Mouse (Mus musculus): Measurements from ENCODE around the gene Ttc13.
A peak's percentile ranks its signal among the peaks of the same experiment; 100 is the strongest.

The Ttc13 gene

GRCm38 (mm10) chr8:124721862-124722515 is at the start of gene Ttc13, which contains the start of gene Arv1:
TSS of gene Ttc13 (minus strand) at chr8:124721983.
TSS of gene Arv1 (plus strand) at chr8:124722139.
- DNase-seq, result peak; percentile 97

GRCm38 (mm10) chr8:124763061-124763460 is 41.3 kb upstream of the Ttc13 start:
- DNase-seq, result no peak

DNA sequence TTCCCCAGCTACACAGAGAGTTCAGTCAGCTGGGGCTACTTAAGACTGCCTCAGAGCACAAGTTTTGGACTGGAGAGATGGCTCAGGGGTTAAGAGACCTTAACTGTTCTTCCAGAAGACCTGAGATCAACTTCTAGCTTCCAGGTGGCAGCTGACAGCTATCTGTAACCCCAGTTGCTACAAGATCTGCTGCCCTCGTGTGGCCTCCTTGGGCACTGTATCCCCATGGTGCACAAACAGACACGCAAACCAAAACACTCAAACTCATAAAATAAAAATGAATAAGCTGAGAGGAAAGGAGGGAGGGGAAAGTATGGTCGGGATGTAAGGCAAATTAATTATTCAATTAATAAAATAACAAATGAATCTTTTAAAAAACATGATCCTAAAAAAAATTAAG is 36.8 kb upstream of the Ttc13 start:
- peak; percentile 39 for DNase-seq

GRCm38 (mm10) chr8:124756601-124757000 is 34.8 kb upstream of the Ttc13 start:
- DNase-seq, result no peak

DNA sequence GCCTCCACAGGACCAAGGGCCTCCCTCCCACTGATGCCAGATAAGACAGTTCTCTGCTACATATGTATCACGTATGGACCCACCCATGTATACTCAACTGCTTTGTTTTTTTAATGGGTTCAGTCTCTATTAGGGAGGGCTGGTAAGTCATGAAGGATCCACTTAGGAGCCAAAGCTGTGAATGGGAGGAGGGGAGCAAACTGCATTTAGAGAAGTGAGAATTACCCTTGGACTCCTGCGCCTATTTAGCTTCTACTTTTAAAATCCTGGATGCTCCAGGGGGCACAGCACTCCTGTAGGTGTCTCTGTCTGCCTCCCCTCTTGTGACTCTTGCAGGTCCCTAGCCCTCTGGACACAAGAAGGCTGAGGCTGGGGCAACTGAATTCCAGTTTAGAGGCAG is 34.4 kb upstream of the Ttc13 start:
- no peak for DNase-seq

GRCm38 (mm10) chr8:124755481-124755880 is 33.7 kb upstream of the Ttc13 start:
- DNase-seq, result no peak

DNA sequence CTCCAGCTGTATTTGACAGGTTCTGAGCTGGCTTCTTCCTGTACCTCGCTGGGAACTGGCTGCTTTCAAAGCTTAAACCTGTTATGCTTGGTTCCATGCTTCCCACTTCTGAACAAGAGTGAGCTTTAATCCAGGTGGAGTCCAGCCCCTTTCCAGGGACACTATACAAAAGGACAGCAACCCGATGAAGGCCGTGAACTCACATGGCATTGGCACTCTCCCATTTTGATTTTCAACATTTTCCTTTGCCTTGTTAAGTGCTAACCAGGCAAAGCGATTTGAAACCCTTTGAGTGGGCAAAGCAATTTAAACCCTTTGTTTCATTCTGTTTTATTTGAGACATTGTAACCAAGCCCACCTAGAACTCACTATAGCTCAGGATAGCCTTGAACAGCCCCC is 33.0 kb upstream of the Ttc13 start:
- no peak for DNase-seq

DNA sequence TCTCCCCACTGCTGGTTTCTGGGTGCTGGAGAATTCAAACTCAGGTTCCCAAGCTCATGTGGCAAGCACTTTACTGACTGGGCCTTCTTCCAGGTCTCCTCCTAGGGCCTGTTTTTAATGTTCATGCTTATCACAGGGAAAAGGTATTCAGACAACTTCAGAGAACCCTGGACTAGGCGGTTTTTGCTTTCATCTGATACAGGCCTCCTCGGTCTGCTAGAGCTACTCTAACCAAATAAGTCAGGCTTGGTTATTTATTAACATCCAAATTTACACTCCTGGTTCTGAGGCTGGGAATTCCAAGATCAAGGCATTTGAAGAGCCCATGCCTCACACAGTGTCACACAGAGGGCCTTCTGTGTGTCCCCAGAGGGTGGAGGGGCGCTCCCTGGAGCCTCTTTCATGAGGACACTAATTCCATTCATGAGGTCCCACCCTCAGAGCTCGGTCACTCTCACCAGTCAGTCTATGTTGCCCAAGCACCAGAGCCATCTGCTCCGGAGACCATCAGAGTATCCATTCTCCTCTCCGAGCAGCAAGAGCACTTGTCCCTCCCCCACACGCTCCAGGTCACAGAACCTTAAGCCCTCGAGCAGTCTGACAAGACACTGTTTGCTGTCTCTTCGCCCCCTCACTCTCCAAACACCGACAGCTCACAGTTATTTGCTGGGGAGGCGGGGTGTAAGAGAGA is 32.5 kb upstream of the Ttc13 start:
- peak; percentile 41 for DNase-seq

- DNase-seq, result no peak
Measured at GRCm38 (mm10) chr8:124752325-124752862, 30.6 kb upstream of the Ttc13 start.

- DNase-seq, result peak; percentile 78
Measured at GRCm38 (mm10) chr8:124751709-124752173, 30.0 kb upstream of the Ttc13 start, which contains the start of gene Fam89a. TSS of gene Fam89a (minus strand) at chr8:124751832.

- peak; percentile 50 for DNase-seq
Measured at GRCm38 (mm10) chr8:124751191-124751590, 29.4 kb upstream of the Ttc13 start.

DNA sequence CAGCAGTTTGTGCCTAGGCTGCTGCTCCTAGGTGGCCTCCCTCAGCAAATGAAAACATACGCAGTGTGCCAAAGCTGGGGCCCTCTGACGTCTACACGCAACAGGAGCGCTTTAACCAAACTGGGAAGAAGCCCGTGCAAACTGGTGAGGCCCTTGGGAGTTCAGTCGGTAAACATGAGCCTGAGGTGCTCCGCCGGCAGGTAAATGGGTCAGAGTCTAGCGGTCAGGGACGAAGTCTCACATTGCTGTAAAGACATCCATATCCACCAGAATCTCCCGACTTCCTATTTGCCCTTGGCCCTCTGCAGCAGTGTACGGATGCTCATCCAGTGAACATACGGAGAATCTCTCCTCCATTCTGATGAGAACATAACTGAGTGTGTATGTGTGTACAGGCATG is 24.9 kb upstream of the Ttc13 start:
- no peak for DNase-seq

DNA sequence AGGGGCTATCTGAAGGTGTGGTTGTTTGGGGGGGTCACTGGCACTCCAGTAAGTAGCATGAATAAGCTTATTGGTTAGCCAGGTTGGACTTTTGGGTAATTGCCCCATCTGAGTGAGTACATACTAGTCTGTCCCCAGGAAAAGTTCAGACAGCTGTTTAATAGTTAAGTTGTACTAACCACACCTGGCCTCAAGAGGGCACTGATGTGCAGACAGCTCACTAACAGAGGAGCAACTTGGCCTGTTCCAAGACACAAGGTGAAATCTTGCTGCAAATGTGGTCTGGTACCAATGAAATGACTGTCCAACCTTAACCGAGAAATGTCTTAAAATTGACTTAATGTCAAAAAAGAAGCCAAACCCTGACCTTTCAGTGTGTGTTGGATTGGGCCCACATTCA is 17.5 kb upstream of the Ttc13 start:
- DNase-seq, result peak; percentile 22

DNA sequence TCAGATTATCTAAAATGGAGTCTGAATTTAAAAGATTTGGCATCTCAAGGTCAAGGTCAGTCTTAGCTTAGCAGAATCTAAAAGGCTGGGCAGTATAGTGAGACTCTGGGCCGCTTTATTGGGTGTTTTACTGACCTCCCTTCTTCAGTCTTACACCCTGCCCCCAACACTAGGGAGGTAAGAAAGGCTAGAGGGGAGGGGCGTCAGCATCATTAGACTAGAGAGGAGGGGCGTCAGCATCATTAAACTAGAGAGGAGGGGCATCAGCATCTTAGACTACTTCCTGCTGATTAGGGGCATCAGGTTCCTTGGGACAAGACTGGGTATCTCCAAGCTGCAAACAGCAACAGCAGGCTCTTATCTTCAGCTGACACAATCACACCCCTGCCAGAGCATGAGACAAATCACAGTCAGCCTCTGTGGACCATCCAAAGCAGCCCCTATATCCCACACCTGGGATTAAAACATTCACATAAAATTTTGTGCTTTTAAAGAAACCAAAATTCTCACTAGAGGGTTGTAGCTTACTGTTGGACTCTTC is 13.7 kb upstream of the Ttc13 start:
- no peak for DNase-seq

DNA sequence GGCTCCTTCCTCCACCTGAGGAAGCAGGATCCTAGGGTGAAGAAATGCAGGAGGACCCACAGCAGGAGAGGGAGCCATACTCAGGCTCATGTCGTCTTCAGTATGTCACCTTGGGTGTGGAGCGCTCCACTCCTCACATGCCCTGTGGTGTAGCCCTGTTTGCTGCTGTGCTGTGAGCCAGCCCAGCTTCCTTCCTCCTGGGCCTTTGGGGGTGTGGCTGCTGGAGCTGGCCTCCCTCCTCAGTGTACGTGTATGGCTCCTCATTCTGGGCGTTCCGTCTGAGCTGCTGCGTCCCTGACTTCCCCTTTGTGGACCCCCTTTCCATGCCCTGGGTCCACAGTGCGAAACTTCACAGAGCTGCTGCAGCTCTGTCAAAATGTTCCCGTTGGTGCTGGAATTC is 11.0 kb upstream of the Ttc13 start:
- DNase-seq, result no peak

DNA sequence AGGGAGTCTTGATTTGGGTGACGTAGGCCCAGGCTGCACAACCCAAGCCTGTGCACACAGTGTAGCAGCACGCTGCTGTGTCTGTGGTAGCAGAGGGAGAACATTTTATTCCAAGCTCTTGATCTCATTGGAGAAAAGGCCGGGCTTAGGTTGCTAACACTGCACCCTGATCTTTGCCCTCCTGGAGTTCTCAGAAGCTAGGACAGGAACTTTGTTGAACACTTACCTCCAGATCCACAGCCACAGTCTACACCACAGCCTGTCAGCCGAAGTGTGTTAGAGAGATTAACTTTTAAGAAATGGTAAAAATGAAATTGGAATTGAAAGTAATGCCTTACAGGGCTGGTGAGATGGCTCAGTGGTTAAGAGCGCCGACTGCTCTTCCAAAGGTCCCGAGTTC is 2.5 kb upstream of the Ttc13 start:
- DNase-seq, result no peak

DNA sequence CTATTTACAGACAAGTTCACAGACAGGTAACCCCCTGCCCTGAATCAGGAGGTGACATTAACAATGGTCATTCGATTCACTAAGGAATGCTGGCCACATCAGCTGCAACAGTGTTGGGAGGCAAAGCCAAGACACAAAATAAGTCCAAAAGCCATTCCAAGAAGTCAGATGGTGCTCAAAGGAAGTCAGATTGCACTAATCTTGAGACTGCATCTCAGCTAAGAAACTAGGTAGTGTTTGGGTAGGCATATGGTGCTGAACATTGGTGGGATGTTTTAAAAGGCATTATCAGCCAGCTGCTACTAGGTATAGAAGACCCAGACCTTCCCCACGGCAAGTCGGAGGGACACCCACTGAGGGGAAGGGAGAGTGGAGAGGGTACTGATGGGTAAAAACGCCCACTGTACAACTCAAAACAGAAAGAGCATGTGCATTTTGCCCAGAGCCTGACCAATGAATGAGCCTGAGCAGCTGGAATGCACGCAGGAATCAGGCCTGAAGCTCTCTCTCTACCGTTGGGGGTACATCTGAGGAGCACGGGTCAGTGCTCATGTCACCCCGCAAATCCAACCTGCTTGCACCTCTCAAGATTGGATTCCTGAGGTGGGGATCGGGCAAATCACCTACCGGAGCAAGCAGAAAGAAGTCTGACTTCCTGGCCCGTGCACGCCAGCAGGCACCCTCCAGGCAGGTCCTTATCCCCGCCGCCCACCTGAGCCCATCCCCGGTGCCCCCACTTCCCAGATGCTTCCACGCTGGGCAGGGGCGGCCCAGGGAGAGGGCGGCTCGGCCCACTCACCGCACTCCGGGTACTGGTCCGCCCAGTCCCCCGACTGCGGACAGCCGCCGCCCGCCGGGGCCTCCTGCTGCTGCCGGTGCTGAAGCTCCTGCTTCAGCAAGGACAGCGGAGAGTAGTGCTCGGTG is 583 bp downstream of the Ttc13 start:
- DNase-seq, result peak; percentile 8

DNA sequence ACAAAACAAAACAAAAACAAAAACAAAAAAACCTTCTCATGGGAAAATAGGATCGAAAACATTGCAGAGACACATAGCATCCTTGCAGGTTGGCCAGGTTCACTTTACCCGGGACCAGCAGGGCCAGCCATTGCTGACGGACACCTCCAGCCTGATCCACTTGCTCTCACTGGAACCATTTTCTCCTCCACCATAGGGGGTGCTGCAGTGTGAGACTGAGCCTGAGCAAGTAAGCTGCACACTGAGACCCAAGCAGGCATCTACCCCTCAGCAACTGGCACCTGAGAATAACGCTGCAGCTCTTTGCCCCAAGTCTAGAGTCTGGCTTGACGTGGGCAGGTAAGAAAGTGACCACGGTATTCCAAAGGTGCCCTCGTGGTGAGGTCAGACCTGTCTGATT is 1.6 kb downstream of the Ttc13 start:
- no peak for DNase-seq

- no peak for DNase-seq
Measured at GRCm38 (mm10) chr8:124715736-124716135, 6.0 kb downstream of the Ttc13 start.

GRCm38 (mm10) chr8:124713207-124713606 is 8.6 kb downstream of the Ttc13 start:
- no peak for DNase-seq

DNA sequence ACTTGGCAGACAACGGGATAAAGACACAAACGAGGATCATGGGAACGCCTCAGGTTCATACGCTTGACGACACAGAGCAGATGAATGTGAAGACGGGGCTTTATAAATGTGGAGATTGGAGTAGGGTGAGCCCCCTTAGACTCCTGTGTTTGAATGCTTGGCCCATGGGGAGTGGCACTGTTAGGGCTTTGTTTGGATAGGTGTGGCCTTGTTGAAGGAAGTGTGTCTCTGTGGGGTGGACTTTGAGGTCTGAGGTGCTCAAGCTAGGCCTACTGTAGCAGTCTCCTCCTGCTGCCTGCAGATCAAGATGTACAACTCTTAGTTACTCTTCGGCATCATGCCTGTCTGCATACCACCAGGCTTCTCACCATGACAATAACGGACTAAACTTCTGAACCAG is 16.0 kb downstream of the Ttc13 start:
- no peak for DNase-seq

DNA sequence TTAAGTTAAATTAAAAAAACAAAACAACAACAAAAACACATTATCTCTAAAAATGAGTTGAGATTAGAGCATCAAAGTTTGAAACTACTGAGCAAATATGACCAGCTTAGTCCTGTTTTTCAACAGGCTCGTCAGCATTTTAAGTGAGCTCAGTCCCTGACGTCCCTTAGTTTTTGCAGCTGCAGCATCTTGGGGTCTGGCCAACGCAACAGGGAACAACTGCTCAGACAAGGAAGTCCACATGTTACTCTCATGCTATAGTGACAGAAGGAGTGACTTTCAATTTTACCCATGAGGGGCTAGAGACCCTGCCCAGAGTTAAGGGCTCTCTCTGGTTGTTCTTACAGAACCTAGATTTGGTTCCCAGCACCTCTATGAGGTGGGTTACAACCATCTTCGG is 17.4 kb downstream of the Ttc13 start:
- no peak for DNase-seq

DNA sequence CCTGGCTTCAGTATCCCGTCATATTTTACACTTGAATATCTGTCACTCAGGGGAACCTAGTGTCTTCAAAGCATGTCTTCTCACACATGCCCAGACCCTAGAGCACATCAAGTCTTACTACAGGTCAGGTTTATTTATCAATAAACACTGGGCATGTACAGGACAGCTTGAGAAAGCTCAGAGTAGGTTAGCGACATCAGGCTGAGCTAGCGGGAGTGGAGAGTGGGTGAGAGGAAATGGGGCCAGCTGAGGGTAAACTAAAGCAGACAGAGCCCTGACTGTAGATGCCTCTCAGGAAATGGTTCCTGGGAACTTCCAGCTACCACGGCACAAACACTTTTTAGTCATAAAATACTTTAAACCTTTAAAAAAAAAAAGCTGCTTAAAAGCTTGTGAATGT is 18.3 kb downstream of the Ttc13 start:
- DNase-seq, result no peak

Data from embryo, embryonic 11 days (tissue).